Mouse (Mus musculus): ENCODE measurements around the gene Fgb.

DNA sequence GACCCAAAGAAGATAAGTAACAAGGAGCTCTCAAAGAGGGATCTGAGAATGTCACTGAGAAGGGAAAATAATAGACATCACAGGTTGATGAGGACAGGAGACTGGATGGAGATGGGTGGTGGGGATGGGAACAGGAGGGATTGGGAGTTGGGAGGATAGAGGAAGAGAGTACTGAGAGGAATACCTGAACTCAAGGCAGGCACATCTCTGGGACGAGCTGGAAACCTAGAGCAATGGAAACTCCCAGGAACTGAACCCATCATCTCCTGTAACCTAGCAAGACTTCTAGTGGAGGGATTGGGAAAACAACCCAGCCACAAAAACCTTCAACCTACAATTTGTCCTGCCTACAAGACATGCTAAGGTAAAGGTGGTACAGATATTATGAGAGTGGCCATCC is 33.4 kb downstream of the Fgb start:
- TF ChIP-seq POLR2A (IDR thresholded peaks at IDR 0.05; ENCODE audit: insufficient read length, low read depth) (no peak), TCF12 (IDR thresholded peaks at IDR 0.05; ENCODE audit: insufficient read depth, poor library complexity, severe bottlenecking) (no peak), REST (IDR thresholded peaks at IDR 0.05; ENCODE audit: insufficient read depth, insufficient read length) (no peak), MAX (IDR thresholded peaks at IDR 0.05; ENCODE audit: low read depth) (no peak), E2F4 (IDR thresholded peaks at IDR 0.05; ENCODE audit: insufficient read depth) (no peak), USF1 (IDR thresholded peaks at IDR 0.05; ENCODE audit: low read depth) (no peak)
